Mouse (Mus musculus) neural tube, embryonic 12.5 days (tissue): ENCODE results near the gene Cbfa2t3. TPM values are rescaled to one million over a fixed set of nuclear protein-coding genes. Genes with fewer than 3 reads are reported as not detected.

Experiments used
- ATAC-seq: fragments of 200-750 bp; cut with Nextera tagmentation; 2 replicates; pipeline ENCODE4 v1.8.0; 2017; ENCODE audit warnings: low read depth, mild to moderate bottlenecking, moderate TSS enrichment, moderate library complexity; ENCODE audit not compliant: low FRiP score
- H3K27ac ChIP-seq: fragments of 300-500 bp; sonication (generic); 2 replicates; pipeline ENCODE4 v1.5.1; 2016
- H3K27me3 ChIP-seq: fragments of 300-500 bp; sonication (generic); replicated peaks from 2 replicates; pipeline ENCODE4 v1.6.1; 2016; ENCODE audit warnings: mild to moderate bottlenecking
- H3K36me3 ChIP-seq: fragments of 300-500 bp; sonication (generic); 2 replicates; pipeline ENCODE4 v1.6.1; 2016; ENCODE audit warnings: mild to moderate bottlenecking
- H3K4me1 ChIP-seq: fragments of 300-500 bp; sonication (generic); 2 replicates; pipeline ENCODE4 v1.6.1; 2016
- H3K4me2 ChIP-seq: fragments of 300-500 bp; sonication (generic); replicated peaks from 2 replicates; pipeline ENCODE4 v1.6.1; 2016; ENCODE audit warnings: mild to moderate bottlenecking
- H3K4me3 ChIP-seq: fragments of 300-500 bp; sonication (generic); 2 replicates; pipeline ENCODE4 v1.5.1; 2016
- H3K9ac ChIP-seq: fragments of 300-500 bp; sonication (generic); 2 replicates; pipeline ENCODE4 v1.6.1; 2016; ENCODE audit warnings: mild to moderate bottlenecking
- H3K9me3 ChIP-seq: fragments of 300-500 bp; sonication (generic); 2 replicates; pipeline ENCODE4 v1.6.1; 2016; ENCODE audit warnings: mild to moderate bottlenecking
- WGBS: fragments of 180-500 bp; shearing (Covaris S2); methylation state at CpG from one replicate; pipeline ENCODE4 v1.1.7; 2016; 5-methylcytosine and 5-hydroxymethylcytosine counted together
- microRNA-seq: library from miRNA; unstranded; fragments of <30 nt; microRNA quantifications from one replicate; pipeline ENCODE4, GENCODE M21; 2017
- polyA plus RNA-seq: library from polyadenylated mRNA; unstranded; fragments of >200 nt; fragmentation: Nextera tagmentation; extraction: Ambion mirVana; gene quantifications from 2 replicates; pipeline ENCODE4 v1.2.1, GENCODE M21; 2016

The Cbfa2t3 gene
- polyA plus RNA-seq, 1 experiment from 2014 or later, result 15.3 TPM

DNA sequence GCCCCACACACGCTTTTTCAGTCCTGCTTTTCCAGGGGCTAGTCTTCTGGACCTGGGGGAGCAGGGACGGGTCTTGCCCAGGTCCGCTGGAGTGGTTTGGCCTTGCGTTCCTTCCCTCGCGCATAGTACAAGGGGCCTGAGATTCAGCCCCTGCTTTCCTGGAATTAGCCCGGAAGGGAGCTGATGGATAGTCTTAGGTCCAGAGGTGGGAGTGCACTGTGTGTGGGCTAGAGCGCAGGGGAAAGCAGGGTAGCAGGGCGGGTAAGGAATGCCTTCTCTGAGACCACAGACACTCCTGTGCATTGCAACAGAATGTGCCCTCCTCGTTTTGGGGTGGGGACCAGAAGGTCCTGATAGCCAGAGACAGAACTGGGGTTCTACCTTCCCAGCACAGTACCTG lies 121.8 kb downstream of the Cbfa2t3 start:
- Histone ChIP-seq H3K4me1 (peaks cover 32% of the 10 kb centered on the region), H3K9me3 (no peaks in the 10 kb centered on the region), H3K27ac (no peak overlapping the region)

DNA sequence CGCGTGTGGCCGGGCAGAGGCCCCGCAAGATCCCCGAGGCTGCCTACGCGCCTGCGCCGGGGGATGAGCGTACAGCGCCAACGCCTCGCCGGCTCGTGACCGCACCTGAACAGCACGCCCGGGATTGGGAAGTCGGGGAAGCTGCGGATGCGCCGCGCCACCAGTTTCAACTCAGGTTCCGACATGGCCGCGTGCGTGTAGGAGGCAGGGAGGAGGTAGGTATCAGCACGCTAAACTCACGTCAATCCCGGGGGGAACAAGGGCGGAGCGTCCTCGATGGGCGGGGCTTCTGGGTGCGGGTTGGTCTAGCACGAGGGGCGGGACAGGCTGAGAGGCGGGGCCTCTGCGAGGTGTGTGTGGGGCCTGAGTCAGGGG lies 122.3 kb downstream of the Cbfa2t3 start, which contains the start of gene Aprt:
Gene Aprt (minus strand): TSS at position 262 of the 375 bp plus-strand sequence.
- H3K27me3 ChIP-seq, result no peaks in the 10 kb centered on the region
- H3K27ac ChIP-seq, result no peak within 1 kb of the TSS
- H3K4me1 ChIP-seq, result peaks cover 32% of the 10 kb centered on the region
- WGBS, result under 1% methylated on average over 39 of the region's 39 CpGs
- peak within 1 kb of the TSS; percentile 74 for H3K9ac ChIP-seq
- H3K36me3 ChIP-seq, result peaks cover 17% of the 10 kb centered on the region
- no peaks in the 10 kb centered on the region for H3K9me3 ChIP-seq
- H3K4me3 ChIP-seq, result peak within 1 kb of the TSS; percentile 51
- H3K4me2 ChIP-seq, result peak within 1 kb of the TSS; percentile 78
- ATAC-seq, result peak; percentile 87

More for the DNA sequence above, 121.8 kb downstream of the Cbfa2t3 start:
- 44% methylated on average over 10 of the region's 10 CpGs for WGBS
- H3K27me3 ChIP-seq, result no peaks in the 10 kb centered on the region
- H3K4me2 ChIP-seq, result peak overlapping the region; percentile 78
- peaks cover 12% of the 10 kb centered on the region for H3K36me3 ChIP-seq
- H3K9ac ChIP-seq, result no peak overlapping the region
- H3K4me3 ChIP-seq, result 0 out of 2 replicates have a peak overlapping the region, but pooled peaks have one; percentile 51
- peak; percentile 18; the same call in 1 of the 2 replicates for ATAC-seq

DNA sequence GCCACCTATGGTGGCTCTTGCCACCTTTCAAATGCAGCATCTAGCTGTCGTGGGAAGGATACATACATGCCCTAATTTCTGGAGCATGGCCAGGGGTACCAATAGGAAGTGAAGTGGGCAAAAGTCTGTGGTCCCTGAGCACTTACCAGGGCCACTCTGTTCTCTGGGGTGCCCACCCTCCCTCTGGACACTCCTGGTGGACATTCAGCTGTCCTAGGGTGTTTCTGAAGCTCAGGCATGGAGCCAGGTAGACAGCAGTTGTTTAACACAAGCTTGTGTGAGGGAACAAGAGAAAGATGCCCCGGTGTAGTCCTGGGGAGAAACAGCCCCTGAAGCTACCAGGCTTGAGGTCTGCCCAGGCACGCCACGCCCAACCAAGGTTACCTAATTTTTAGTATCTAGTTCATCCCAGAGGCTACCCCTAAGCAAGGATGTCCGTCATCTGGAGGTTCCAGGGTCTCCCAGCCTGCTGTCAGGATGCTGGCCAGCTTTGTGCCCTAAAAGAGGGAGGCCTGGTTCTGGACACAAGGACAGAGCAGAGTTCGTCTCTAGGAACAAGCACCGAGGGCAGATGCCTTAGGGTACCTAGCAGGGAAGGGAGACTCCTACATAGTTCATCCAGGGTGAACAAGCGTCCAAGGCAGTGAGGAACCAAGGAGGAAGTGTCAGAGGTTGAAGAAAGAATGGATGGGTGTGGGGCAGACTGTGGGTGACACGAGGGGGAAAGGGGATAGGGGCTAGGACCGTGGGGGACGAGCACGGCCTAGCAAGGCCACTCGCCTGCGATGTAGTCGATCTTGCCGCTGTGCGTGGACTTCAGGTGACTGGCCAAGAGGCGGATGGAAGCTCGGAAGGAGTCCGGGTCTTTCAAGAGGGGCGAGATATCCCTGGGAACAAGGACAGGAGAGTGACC lies 122.9 kb downstream of the Cbfa2t3 start:
- peaks cover 32% of the 10 kb centered on the region for H3K4me1 ChIP-seq
- no peak overlapping the region for H3K27ac ChIP-seq
- peak; percentile 45 for ATAC-seq
- no peaks in the 10 kb centered on the region for H3K27me3 ChIP-seq
- 17% methylated on average over 21 of the region's 21 CpGs for WGBS
- peaks cover 23% of the 10 kb centered on the region for H3K36me3 ChIP-seq
- peak overlapping the region; percentile 51 for H3K4me3 ChIP-seq
- H3K4me2 ChIP-seq, result peak overlapping the region; percentile 78
- H3K9me3 ChIP-seq, result no peaks in the 10 kb centered on the region
- H3K9ac ChIP-seq, result peak overlapping the region; percentile 74

DNA sequence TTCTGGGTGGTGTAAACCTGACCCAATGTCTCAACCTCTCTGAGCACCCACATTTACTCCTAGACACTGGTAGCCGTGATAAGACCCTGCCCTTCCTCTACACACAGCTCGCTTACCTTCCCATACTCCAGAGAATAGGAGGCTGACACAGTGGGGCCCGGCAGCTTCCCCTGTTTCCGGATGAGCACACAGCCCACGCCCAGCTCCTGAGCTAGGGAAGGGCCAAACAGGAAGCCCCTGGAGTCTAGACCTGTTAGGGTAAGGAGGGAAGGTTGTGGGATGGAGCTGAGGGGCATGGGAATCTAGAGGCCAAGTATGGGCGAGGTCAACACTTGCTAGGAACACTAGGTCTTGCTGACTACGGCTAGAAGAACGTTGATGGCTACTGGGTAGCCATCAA lies 123.6 kb downstream of the Cbfa2t3 start:
- 82% methylated on average over 8 of the region's 8 CpGs for WGBS
- H3K4me3 ChIP-seq, result no peak overlapping the region
- no peaks in the 10 kb centered on the region for H3K9me3 ChIP-seq
- H3K4me2 ChIP-seq, result peak overlapping the region; percentile 78
- no peak for ATAC-seq
- peaks cover 32% of the 10 kb centered on the region for H3K4me1 ChIP-seq
- peaks cover 30% of the 10 kb centered on the region for H3K36me3 ChIP-seq
- no peaks in the 10 kb centered on the region for H3K27me3 ChIP-seq
- H3K27ac ChIP-seq, result no peak overlapping the region
- H3K9ac ChIP-seq, result peak overlapping the region; percentile 74; the same call in 1 of the 2 replicates

Small RNAs within 50 kb of the gene (microRNA-seq; reads per million reads assigned to microRNA genes)
- not detected for gene Mir6396

Other genes starting within 250 kb of the Cbfa2t3 start
- gene Snai3, start 238.4 kb downstream of the Cbfa2t3 start, polyA plus RNA-seq, result not detected in 2 replicates
- 34.6 and 39.7 TPM in 2 replicates for gene Rnf166, start 223.0 kb downstream of the Cbfa2t3 start, polyA plus RNA-seq
- gene Ctu2, start 223.0 kb downstream of the Cbfa2t3 start, polyA plus RNA-seq, result 65.0 and 67.1 TPM in 2 replicates
- gene Piezo1, start 147.8 kb downstream of the Cbfa2t3 start, polyA plus RNA-seq, result 6.4 and 6.5 TPM in 2 replicates
- 22.8 and 25.9 TPM in 2 replicates for gene Cdt1, start 131.1 kb downstream of the Cbfa2t3 start, polyA plus RNA-seq
- 182 and 194 TPM in 2 replicates for gene Aprt, start 122.2 kb downstream of the Cbfa2t3 start, polyA plus RNA-seq
- 4.6 and 6.2 TPM in 2 replicates for gene Galns, start 87.6 kb downstream of the Cbfa2t3 start, polyA plus RNA-seq
- 65.6 and 69.7 TPM in 2 replicates for gene Trappc2l, start 87.5 kb downstream of the Cbfa2t3 start, polyA plus RNA-seq
- gene Pabpn1l, start 76.4 kb downstream of the Cbfa2t3 start, polyA plus RNA-seq, result not detected in 2 replicates
- gene Acsf3, start 76.4 kb upstream of the Cbfa2t3 start, polyA plus RNA-seq, result 16.6 and 18.3 TPM in 2 replicates
- gene Cdh15, start 148.9 kb upstream of the Cbfa2t3 start, polyA plus RNA-seq, result 5.4 and 7.2 TPM in 2 replicates